Mouse (Mus musculus) liver, adult 2 months (tissue): ENCODE data around the gene Cnksr2.

Experiments used
- CTCF ChIP-seq: fragments of 200-500 bp; IDR thresholded peaks from 2 replicates; pipeline ENCODE4 v1.5.1; 2011; ENCODE audit warnings: low read depth, low read length, control low read depth
- POLR2A ChIP-seq: fragments of 200-500 bp; IDR thresholded peaks from 2 replicates; pipeline ENCODE4 v1.6.1; 2011; ENCODE audit warnings: low read length, control low read depth; ENCODE audit not compliant: insufficient read depth; ENCODE audit errors: extremely low read depth

- TF ChIP-seq CTCF (no peak), POLR2A (no peak)
These were observed 638 bp downstream of the Cnksr2 start for GRCm38 (mm10) chrX:158042255-158043056.
